Comparison of ENCODE assay signal across 24 mouse cellular contexts in the genomic region with DNA sequence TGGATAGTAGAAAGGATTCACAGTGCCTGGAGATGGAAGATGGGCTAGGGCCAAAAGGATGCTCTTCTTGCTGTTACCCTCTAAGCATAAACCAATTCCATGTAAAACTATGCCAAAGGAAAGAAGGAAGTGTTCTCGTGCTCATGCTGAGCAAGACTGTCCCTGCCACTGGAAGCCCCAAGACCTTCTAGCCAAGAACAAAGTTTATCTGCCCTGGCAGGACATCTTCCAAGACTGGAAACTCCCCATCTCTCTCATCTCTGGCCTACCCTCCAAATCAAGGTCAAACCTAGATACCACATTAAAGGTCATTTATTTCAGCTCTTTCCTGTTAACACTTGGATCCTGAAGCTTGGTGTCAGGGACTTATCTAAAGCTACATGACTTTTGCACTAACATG. TPM values are rescaled to one million over a fixed set of nuclear protein-coding genes. Genes with fewer than 3 reads are reported as not detected.
"Had no signal": no experiment of that assay in that cellular context is flagged by ENCODE, and none has a peak within 500 bp of the region (broad histone marks: within the 10 kb centered on the region; RNA-seq: fewer than 3 reads in every experiment).

No protein-coding gene starts in this region.

- H3K4me2 ChIP-seq: heart, embryonic 12.5 days; hindbrain, embryonic 13.5 days; hindbrain, embryonic 15.5 days; kidney, embryonic 15.5 days; limb, embryonic 13.5 days; limb, embryonic 15.5 days; liver, embryonic 12.5 days had no signal

- H3K9me3 ChIP-seq: heart, embryonic 10.5 days; heart, embryonic 12.5 days; hindbrain, embryonic 13.5 days; hindbrain, embryonic 15.5 days; kidney, embryonic 15.5 days; limb, embryonic 13.5 days; limb, embryonic 15.5 days; liver, embryonic 12.5 days had no signal

- H3K9ac ChIP-seq: heart, embryonic 12.5 days; hindbrain, embryonic 13.5 days; hindbrain, embryonic 15.5 days; kidney, embryonic 15.5 days; limb, embryonic 13.5 days; limb, embryonic 15.5 days; liver, embryonic 12.5 days; liver, embryonic 14.5 days had no signal

- H3K4me3 ChIP-seq: heart, embryonic 10.5 days; heart, embryonic 12.5 days; hindbrain, embryonic 13.5 days; hindbrain, embryonic 15.5 days; kidney, embryonic 15.5 days; limb, embryonic 13.5 days; limb, embryonic 15.5 days; liver, embryonic 12.5 days had no signal

- H3K27me3 ChIP-seq: heart, embryonic 12.5 days; hindbrain, embryonic 13.5 days; hindbrain, embryonic 15.5 days; kidney, embryonic 15.5 days; limb, embryonic 13.5 days; limb, embryonic 15.5 days; liver, embryonic 12.5 days had no signal

- H3K4me1 ChIP-seq: heart, embryonic 10.5 days; heart, embryonic 12.5 days; hindbrain, embryonic 13.5 days; hindbrain, embryonic 15.5 days; kidney, embryonic 15.5 days; limb, embryonic 15.5 days; liver, embryonic 12.5 days had no signal

- DNase-seq: gastrocnemius, postnatal 14 days; gastrocnemius, postnatal 36 days; heart, adult 18-20 months; heart, postnatal 10 days; kidney, adult 11 months; kidney, adult 2 months; kidney, adult 9 months; kidney, postnatal 14 days; kidney, postnatal 36 days; layer of hippocampus, postnatal 36 days; left cerebral cortex, postnatal 4 days had no signal

- ATAC-seq: hindbrain, postnatal 0 days; intestine, embryonic 16.5 days; liver, embryonic 12.5 days had no signal

- H3K27ac ChIP-seq: heart, embryonic 10.5 days; hindbrain, embryonic 13.5 days; hindbrain, embryonic 15.5 days; hindbrain, postnatal 0 days; kidney, embryonic 15.5 days; kidney, postnatal 0 days; limb, embryonic 13.5 days; limb, embryonic 15.5 days; liver, embryonic 12.5 days; liver, embryonic 14.5 days had no signal

RNA-seq across cellular contexts. Expression of a gene that starts 25.8 kb away (rescaled TPM):
- polyA plus RNA-seq: liver, adult 2 months had no signal
